Mouse (Mus musculus) right cerebral cortex, postnatal 10 days (tissue): ENCODE measurements around the gene Camk2d.

ENCODE experiments used
- DNase-seq, 2 experiments: peaks; one replicate each; pipeline ENCODE4 v3.0.0; 2021; ENCODE audit warnings: low spot score in 2 of 2

The Camk2d gene

GRCm38 (mm10) chr3:126746148-126746803 is 150.2 kb downstream of the Camk2d start:
- no peak for DNase-seq

DNA sequence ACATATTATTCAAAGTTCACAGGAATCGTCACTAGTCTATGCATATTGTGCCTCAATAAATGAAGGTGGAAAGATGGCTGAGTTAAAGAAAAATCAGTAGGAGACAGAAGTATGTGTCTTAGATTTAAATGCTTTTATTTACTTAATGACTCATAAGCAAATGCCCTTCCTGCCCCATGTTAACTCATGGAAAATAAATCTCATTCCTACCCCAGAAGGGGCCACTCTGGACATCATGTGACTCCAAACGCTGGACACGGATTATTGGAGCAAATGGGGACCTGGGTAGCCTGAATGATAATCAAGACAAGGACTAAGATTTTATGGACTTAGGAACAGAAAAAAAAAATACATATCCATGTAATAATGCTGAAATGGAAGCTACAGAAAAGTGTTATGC is 151.5 kb downstream of the Camk2d start:
- DNase-seq = no peak

DNA sequence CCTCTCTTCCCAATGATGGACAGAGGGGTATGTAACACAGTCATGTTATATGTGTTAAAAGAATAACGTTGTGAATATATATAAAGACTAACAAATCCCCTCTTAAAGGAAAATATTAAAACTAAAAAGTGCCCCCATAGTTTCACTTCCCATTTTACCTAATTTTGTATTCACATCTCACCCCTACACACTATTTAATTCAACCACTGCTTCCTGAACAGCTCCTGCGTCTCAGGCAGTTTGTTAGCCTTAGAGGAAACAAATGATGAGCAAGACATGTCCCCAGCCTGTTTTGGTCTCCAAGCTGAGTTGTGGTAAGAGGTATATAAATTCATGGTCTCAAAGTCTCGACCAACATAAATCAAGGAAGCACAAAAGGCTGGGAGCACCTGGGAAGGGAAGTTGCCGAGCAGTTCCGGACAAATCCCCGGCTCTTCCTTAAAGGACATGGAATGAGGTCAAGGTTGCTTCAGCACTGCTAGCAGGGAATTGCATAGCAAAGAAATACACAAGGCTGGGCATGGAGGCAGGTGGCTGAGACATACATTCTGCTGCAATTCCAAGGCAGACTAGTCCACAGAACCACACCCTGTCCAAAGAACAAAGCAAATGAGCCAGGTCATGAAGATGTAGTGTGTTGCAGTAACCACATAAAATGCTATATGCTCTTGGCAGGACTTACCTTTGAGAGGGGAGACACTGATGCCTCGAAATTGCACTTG is 155.4 kb downstream of the Camk2d start:
- no peak for DNase-seq

DNA sequence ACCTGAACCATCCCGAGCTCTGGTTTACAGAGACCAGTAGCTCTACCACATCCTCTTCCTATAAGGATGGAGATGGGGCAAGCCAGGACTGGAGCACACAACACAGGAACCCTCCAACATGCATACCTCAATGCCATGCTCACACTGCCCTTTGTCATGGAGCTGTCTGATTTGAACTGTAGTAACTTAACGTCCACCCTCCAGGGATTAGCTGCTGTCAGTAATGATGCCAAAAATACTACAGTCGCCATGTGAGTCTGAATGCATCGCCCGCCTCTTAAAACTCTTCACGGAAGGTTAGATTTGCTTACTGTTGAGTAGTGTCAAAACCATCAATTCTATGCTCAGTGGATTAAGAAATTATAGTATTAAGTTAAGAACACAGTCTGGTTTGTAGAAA is 156.9 kb downstream of the Camk2d start:
- no peak for DNase-seq

DNA sequence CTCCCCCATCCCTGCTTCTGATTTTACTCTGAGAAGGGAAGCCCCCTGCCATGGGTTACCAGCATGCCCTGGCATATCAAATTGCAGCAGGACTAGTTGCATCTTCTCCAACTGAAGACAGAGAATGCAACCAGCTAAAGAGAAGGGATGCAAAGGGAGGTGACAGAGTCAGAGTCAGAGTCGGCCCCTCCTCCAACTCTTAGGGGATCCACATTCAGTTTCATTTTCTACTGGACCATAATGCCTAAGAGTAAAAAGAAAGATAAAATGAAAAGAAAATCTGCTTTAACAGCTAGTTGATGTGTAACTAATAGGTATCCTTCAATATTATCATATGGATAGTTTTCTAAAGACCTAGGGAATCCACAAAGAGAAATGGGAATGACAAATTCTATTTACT is 162.3 kb downstream of the Camk2d start:
- no peak for DNase-seq

DNA sequence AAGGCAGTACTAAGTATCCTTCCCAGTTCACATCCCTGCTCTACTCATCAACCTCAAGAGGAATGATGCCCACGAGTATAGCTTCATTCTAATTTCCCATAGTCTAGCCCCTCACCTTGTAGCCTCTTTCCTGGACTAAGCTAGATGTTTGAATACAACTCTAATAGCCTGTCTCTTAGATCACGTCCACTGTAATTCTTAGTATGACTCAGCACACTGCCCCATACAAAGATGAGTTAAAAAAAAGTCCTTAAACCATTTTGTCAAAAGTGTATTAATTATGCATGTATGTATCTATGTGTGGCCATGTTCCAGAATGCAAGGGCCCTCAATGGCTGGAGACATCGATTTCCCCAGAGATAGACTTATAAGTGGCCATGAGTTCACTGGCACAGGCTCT is 164.5 kb downstream of the Camk2d start:
- DNase-seq = no peak

- peak; percentile 42 to 66 for DNase-seq
Measured at GRCm38 (mm10) chr3:126764745-126765144, 168.6 kb downstream of the Camk2d start.

DNA sequence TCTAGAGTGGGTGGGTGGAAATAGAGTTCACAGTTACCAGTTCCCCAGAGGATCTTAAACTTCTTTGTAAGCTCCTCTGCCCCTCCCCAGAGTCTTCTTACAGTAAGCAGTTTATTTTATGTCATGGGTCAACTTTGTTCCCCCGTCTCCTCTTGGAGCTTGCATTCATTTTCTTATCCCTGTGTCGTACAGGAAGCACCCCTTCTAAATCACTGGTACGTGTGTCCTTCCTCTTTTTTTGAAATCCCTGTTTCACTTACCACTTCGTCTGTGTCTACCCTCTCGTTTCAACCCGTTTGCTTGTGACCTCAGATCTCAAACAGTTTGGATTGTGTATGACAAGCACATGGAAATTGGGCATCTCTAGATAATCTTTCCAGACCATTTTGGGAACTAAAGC is 174.0 kb downstream of the Camk2d start:
- DNase-seq = no peak

DNA sequence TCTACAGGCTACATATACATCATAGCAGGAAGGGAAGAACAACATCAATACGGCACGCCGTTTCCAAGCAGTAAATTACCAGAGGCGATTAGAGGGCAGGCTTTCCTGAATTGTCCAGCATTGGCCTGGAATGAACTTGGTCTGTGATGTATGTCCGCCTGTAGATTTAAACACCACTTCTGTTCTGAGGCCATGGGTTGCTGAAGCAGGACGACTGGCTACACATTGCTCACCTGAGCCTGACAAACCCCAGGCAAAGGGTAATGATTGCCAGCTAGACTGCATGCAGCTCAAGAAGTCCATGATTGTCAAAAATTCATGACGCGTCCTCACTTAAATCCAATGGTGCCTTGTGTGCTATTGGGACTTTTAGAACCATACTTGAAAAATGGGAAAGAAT is 174.9 kb downstream of the Camk2d start:
- no peak for DNase-seq

DNA sequence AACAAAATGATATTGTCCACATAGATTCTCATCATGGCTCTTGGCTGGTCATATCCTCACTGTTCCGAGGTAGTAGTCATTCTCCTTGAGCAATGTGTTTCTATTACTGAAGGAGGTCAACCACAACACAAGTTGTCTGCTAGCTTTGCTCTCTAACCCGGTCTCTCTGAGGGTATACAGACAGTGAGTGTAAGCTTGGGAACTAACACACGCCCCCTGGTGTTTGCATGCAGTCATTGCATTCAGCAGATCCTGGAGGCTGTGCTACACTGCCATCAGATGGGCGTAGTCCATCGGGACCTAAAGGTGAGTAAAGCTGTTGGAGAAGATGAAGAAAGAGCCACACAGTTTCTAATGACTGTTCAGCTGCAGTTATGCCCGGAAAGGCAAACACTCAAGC is 175.4 kb downstream of the Camk2d start:
- DNase-seq = peak; percentile 62 to 72

DNA sequence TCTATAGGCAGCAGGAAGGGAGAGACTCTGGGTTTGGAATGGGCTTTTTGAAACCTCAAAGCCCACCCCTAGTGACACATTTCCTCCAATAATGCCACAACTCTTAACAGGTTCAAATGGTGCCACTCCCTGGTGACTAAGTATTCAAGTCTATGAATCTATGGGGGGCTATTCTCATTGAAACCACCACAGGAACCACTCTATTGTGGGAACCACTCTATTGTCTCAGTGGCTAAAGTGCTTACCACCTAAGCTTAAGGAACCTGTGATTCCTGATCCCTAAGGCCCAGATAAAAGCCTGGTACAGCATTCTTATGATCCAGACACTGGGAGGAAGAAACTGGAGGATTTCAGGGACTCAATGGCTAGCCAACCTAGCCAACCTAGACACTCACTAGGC is 179.9 kb downstream of the Camk2d start:
- DNase-seq = no peak

DNA sequence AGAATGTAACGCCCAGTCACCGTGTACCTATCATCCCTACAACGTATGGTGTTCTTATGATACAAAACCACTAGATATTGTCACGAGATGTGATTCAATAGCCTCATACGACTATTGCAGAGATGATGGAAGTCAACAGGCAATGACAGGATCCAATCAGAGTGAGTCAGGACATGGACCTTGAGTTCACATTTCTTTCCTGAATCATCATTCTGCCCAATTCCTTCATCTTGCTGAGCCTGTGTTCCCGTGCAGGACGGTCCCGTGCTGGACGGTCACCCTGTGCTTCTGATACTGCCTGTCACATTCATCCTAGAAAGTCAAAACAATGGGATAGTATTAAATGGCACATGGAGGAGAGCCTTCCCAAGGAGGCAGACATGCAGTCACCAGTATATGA is 181.0 kb downstream of the Camk2d start:
- DNase-seq = no peak

GRCm38 (mm10) chr3:126777879-126778278 is 181.8 kb downstream of the Camk2d start:
- no peak for DNase-seq

DNA sequence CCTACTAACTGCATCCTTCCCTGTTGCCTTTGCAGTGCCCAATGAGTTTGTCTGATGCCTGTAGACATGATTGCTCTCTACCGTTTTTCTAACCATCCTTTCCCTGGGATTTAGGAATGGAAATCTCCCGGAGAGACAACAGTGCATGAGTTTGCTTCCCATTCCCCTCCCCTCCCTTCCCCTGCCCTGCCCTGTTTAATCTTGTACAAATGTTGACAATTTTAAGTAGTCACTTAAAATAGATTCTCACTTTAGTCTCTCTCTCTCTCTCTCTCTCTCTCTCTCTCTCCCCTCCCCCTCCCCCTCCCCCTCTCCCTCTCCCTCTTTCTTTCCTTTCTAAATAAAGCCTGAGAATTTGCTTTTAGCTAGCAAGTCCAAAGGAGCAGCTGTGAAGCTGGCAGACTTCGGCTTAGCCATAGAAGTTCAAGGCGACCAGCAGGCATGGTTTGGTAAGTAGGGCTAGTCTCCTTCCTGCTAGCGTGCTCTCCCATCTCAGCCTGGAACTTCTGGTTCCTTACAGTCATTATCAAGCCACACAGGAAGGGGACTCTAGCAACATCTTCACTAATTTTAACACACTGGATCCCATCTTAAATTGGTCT is 184.0 kb downstream of the Camk2d start:
- no peak for DNase-seq

- no peak for DNase-seq
Measured at GRCm38 (mm10) chr3:126793035-126793964, 197.2 kb downstream of the Camk2d start.

- DNase-seq = no peak
Measured at GRCm38 (mm10) chr3:126795904-126796303, 199.8 kb downstream of the Camk2d start.

- DNase-seq = no peak
Measured at GRCm38 (mm10) chr3:126797025-126797424, 200.9 kb downstream of the Camk2d start.

- no peak for DNase-seq
Measured at GRCm38 (mm10) chr3:126797810-126798209, 201.7 kb downstream of the Camk2d start.

GRCm38 (mm10) chr3:126802988-126803387 is 206.9 kb downstream of the Camk2d start:
- no peak for DNase-seq

DNA sequence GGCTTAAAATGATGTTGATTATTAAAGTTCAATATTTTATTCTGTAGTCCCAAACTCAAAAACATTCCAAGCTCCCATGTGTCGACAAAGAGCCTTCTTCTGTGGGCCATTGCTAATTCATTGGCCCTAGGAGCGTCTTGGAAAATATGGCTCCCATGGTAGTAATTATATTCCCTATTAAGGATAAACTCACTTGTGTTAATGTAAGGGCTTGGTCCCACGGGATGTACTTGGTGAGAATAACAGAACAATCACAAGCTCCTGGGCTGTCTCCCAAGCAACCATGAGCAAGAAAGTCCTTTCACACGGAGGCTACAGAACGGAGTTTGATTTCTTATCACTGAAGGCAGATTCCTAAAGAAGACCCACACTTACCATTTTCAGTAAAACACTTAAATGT is 208.9 kb downstream of the Camk2d start:
- DNase-seq = no peak

GRCm38 (mm10) chr3:126806145-126806544 is 210.0 kb downstream of the Camk2d start:
- no peak for DNase-seq

DNA sequence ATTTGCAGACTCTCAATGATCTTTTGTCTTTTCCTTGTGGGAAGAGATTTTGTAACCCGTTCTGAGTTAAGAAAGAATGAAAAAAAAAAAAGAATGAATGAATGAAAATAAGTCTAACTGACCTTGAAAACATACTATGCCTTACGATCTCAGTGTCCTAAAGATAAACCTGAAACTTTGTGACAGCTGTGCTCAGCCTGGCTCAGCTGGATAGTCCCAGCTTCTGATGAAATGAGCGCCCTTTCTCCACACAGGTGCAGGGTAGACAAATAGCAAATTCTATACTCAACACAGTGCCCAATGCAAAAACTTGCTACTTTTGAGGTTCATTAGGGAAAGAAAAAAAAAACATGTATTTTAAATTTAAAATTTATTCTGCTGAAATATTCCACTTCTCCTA is 213.8 kb downstream of the Camk2d start:
- no peak for DNase-seq
